Comparison of ENCODE assay signal across 16 mouse cellular contexts in the genomic region with DNA sequence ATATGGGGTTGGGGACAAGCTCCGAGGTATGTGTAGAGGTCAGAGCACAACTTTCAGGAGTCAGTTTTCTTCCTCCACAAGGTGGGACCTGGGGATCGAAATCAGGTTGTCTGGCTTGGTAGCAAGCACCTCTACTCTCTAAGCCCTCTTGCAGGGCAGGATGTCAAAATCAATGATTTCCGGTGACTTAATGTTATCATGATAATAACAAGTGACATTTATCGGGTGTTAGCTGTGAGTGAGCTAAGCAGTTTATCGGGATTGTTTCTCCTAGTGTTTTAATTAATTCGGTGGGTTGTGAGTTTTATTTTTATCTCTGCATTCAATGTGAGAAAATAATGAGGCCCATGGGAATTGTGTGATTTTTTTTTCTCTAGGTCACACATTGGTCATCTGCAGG. TPM values are rescaled to one million over a fixed set of nuclear protein-coding genes. Genes with fewer than 3 reads are reported as not detected.
"Had no signal": no experiment of that assay in that cellular context is flagged by ENCODE, and none has a peak within 500 bp of the region (broad histone marks: within the 10 kb centered on the region; RNA-seq: fewer than 3 reads in every experiment).

No protein-coding gene starts in this region.

- DNase-seq: heart, postnatal 10 days; heart, postnatal 14 days; heart, postnatal 36 days; heart, postnatal 4 days; kidney, adult 11 months; kidney, adult 18-20 months; kidney, adult 2 months; kidney, adult 8-10 months; kidney, adult 9 months; kidney, postnatal 10 days; kidney, postnatal 14 days; kidney, postnatal 25 days; kidney, postnatal 36 days; kidney, postnatal 4 days; layer of hippocampus, adult 9-11 months had no signal

RNA-seq across cellular contexts. Expression of gene Wif1, which starts 18.3 kb away (rescaled TPM):
- total RNA-seq: hematopoietic stem cell, adult 5-6 weeks had no signal
